Mouse (Mus musculus) left cerebral cortex, postnatal 14 days (tissue): ENCODE results near the gene Ddx10. TPM values are rescaled to one million over a fixed set of nuclear protein-coding genes. Genes with fewer than 3 reads are reported as not detected.

Experiments
- DNase-seq, 2 experiments: peaks; one replicate each; pipeline ENCODE4 v3.0.0; 2021 to 2022; ENCODE audit warnings: low spot score in 2 of 2, mixed read lengths in 1 of 2
- intact Hi-C: fragments of 180-260 bp; cut with DNase I; formaldehyde crosslinking; loops from one replicate; pipeline ENCODE4 v1.15.1; 2025
- long read RNA-seq, 2 experiments: library from polyadenylated mRNA; stranded (forward); transcript quantifications; one replicate each; pipeline ENCODE4 v2.0.0; 2021
- total RNA-seq, 2 experiments: library from RNA; stranded (reverse); gene quantifications; 2 replicates each; pipeline ENCODE4 v1.2.3; 2021

The Ddx10 gene
- 10 to 100 TPM; 20.9 to 21.1 TPM for total RNA-seq
- long read RNA-seq, experiment 1, transcript Ddx10-201 (18 exons, 3,128 nt), result major isoform, 30 of 33 reads
- long read RNA-seq, experiment 1, partial matches to known transcripts, result 2 of 33 reads
- long read RNA-seq, experiment 1, other reads (novel, unspliced or antisense), result 1 of 33 reads
- long read RNA-seq, experiment 2, transcript Ddx10-201 (18 exons, 3,128 nt), result major isoform, 25 of 27 reads
- long read RNA-seq, experiment 2, partial matches to known transcripts, result 1 of 27 reads
- long read RNA-seq, experiment 2, other reads (novel, unspliced or antisense), result 1 of 27 reads

GRCm38 (mm10) chr9:53247953-53248397, at the start of gene Ddx10:
Gene Ddx10, minus strand, starts transcription at chr9:53248053.
- DNase-seq, result peak; percentile 99
- intact Hi-C loops, result no loop called here

GRCm38 (mm10) chr9:53292833-53293232, 45.0 kb upstream of the Ddx10 start:
- intact Hi-C loops, result no loop called here
- DNase-seq, result no peak

GRCm38 (mm10) chr9:53290006-53290405, 42.2 kb upstream of the Ddx10 start:
- no peak for DNase-seq
- intact Hi-C loops, result no loop called here

- DNase-seq, result no peak
- intact Hi-C loops, result no loop called here
Measured at GRCm38 (mm10) chr9:53286793-53287192, 38.9 kb upstream of the Ddx10 start.

GRCm38 (mm10) chr9:53278997-53279396, 31.1 kb upstream of the Ddx10 start:
- intact Hi-C loops, result no loop called here
- DNase-seq, result no peak

GRCm38 (mm10) chr9:53276381-53276780, 28.5 kb upstream of the Ddx10 start:
- DNase-seq, result no peak
- intact Hi-C loops, result no loop called here

GRCm38 (mm10) chr9:53272714-53273113, 24.9 kb upstream of the Ddx10 start:
- no peak for DNase-seq
- intact Hi-C loops, result no loop called here

- no peak for DNase-seq
- intact Hi-C loops, result no loop called here
Measured at GRCm38 (mm10) chr9:53272207-53272606, 24.4 kb upstream of the Ddx10 start.

GRCm38 (mm10) chr9:53271281-53272022, 23.6 kb upstream of the Ddx10 start:
- intact Hi-C loops, result no loop called here
- no peak for DNase-seq

GRCm38 (mm10) chr9:53269466-53269755, 21.6 kb upstream of the Ddx10 start:
- intact Hi-C loops, result no loop called here

GRCm38 (mm10) chr9:53268731-53269465, 21.0 kb upstream of the Ddx10 start:
- DNase-seq, result no peak
- intact Hi-C loops, result no loop called here

More at GRCm38 (mm10) chr9:53269466-53269755, 21.6 kb upstream of the Ddx10 start:
- no peak for DNase-seq

- DNase-seq, result no peak
- intact Hi-C loops, result no loop called here
Measured at GRCm38 (mm10) chr9:53268036-53268435, 20.2 kb upstream of the Ddx10 start.

GRCm38 (mm10) chr9:53265589-53265988, 17.7 kb upstream of the Ddx10 start:
- DNase-seq, result no peak
- intact Hi-C loops, result no loop called here

- DNase-seq, result no peak
- intact Hi-C loops, result no loop called here
Measured at GRCm38 (mm10) chr9:53264387-53264786, 16.5 kb upstream of the Ddx10 start.

- intact Hi-C loops, result loop anchor here (10.0 kb wide), 2 partner anchors 207 to 257 kb away; no protein-coding TSS in a partner anchor
- DNase-seq, result no peak
Measured at GRCm38 (mm10) chr9:53258199-53258598, 10.3 kb upstream of the Ddx10 start.

GRCm38 (mm10) chr9:53257772-53258171, 9.9 kb upstream of the Ddx10 start:
- intact Hi-C loops, result loop anchor here (10.0 kb wide), 2 partner anchors 207 to 257 kb away; no protein-coding TSS in a partner anchor
- DNase-seq, result no peak

- DNase-seq, result peak in 1 of 2 experiments; percentile 34
- intact Hi-C loops, result loop anchor here (10.0 kb wide), 2 partner anchors 208 to 258 kb away; no protein-coding TSS in a partner anchor
Measured at GRCm38 (mm10) chr9:53256690-53257305, 8.9 kb upstream of the Ddx10 start.

- peak; percentile 82 to 86 for DNase-seq
- intact Hi-C loops, result loop anchor here (1.0 to 10.0 kb wide), 3 partner anchors 144 to 260 kb away; no protein-coding TSS in a partner anchor
Measured at GRCm38 (mm10) chr9:53254368-53254767, 6.5 kb upstream of the Ddx10 start.

GRCm38 (mm10) chr9:53247516-53247915, 337 bp downstream of the Ddx10 start:
- DNase-seq, result peak in 1 of 2 experiments; percentile 15
- intact Hi-C loops, result no loop called here
